Mouse (Mus musculus): ENCODE measurements at regions not wholly inside any gene's neighbourhood (a gene's known extent, or its start where the extent isn't known, plus 50 kb on each side); places are given as distances from the start of the nearest gene placed in this dataset.

DNA sequence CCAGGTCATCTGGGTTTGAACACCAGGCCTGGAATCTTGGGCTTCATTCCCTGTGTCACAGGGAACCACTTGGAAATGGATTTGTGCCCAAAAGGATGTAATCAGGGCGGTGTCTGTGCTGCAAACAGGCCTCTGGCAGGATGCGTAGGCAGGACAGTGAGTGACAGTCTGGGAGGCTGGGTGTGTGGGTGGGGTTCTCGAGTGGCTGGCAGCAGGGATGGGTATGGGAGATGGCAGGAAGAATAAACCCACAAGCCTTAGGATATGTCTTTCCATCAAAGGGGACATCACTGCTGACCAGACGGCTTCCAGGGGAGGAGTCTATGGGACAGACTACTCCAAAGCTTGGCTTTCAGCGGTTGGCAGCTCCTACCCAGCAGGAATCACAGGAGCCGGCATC, 150.5 kb upstream of the Nectin1 start:
- TF ChIP-seq GATA1 (IDR thresholded peaks at IDR 0.05; ENCODE audit: borderline replicate concordance, low read length) (no peak), FLI1 (IDR thresholded peaks at IDR 0.05; ENCODE audit: low read length) (no peak)

All from megakaryocyte, embryonic 14.5 days (primary cell).